Mouse (Mus musculus): ENCODE measurements around the gene Adamtsl1. TPM values are rescaled to one million over a fixed set of nuclear protein-coding genes. Genes with fewer than 3 reads are reported as not detected.

The Adamtsl1 gene
- polyA plus RNA-seq, 1 experiment from 2014 or later, result 3.1 TPM

DNA sequence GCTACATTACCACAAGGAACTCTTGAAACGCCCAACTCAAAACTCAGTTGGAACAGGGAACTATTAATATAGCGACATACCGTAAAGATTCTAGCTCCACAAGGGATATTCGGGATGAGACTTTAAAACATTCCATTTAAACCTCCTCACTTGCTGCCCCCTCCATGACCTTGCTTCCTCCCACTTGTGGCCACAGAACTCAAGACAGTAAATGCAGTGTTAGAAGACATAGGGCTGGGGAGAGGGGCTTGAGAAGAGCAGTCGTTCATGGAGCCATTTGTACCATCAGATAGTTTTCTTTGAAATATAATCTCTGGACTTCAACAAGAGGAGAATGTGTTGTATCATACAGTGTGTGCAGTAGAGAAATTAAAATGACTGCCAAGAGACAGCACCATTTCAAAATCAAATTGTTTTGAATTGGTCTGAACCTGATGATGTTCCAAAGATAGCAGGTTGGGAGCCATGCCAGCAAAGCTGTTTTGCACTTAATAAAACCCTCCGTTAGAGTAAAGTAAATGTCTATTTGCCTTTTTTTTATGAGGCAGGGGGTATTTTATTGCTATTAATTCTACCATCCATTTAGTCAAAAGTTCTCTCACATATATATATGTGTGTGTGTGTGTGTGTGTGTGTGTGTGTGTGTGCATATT, 759.9 kb downstream of the Adamtsl1 start:
- WGBS, result 52% methylated on average over 6 of the region's 6 CpGs
- Histone ChIP-seq H3K4me3 (ENCODE audit: low read depth, low read length) (no peak overlapping the region), H3K27ac (ENCODE audit: low read depth, low read length) (no peak overlapping the region), H3K27me3 (replicated peaks; ENCODE audit: control insufficient read depth, insufficient read depth, low read length) (no peaks in the 10 kb centered on the region), H3K9me3 (ENCODE audit: control insufficient read depth) (no peaks in the 10 kb centered on the region), H3K9ac (ENCODE audit: low read depth, low read length) (no peak overlapping the region), H3K36me3 (ENCODE audit: control insufficient read depth, insufficient read depth) (no peaks in the 10 kb centered on the region), H3K4me1 (replicated peaks; ENCODE audit: control insufficient read depth, insufficient read depth, low read length) (no peaks in the 10 kb centered on the region), H3K4me2 (replicated peaks; ENCODE audit: low read depth) (no peak overlapping the region)
- no peak for TF ChIP-seq CTCF (IDR thresholded peaks at IDR 0.05; ENCODE audit: low read depth)
- no peak for ATAC-seq

DNA sequence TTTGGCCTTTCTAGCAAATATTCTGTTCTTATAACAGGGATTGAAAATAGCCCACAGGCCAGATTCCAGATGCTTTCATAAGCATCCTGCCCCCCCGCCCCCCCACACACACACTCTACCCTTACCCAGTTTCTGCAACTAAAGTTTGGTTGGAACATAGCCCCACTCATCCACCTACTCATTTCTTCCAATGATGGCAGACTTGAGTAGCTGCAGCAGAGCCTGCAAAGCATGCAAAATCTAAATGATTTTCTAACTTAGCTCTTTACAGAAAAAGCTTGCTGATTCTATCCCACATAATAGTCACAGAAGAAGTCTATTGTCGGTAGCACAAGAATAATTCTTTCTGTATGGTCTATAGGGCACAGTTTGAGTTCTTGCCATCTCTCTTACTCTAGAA, 760.7 kb downstream of the Adamtsl1 start:
- no peak overlapping the region for H3K4me3 ChIP-seq (ENCODE audit: low read depth, low read length)
- no peak overlapping the region for H3K27ac ChIP-seq (ENCODE audit: low read depth, low read length)
- WGBS, result 76% methylated on average over 2 of the region's 2 CpGs
- no peaks in the 10 kb centered on the region for H3K4me1 ChIP-seq (replicated peaks; ENCODE audit: control insufficient read depth, insufficient read depth, low read length)
- H3K36me3 ChIP-seq (ENCODE audit: control insufficient read depth, insufficient read depth), result no peaks in the 10 kb centered on the region
- no peaks in the 10 kb centered on the region for H3K9me3 ChIP-seq (ENCODE audit: control insufficient read depth)
- no peak for ATAC-seq
- no peak for TF ChIP-seq CTCF (IDR thresholded peaks at IDR 0.05; ENCODE audit: low read depth)
- no peak overlapping the region for H3K9ac ChIP-seq (ENCODE audit: low read depth, low read length)
- no peaks in the 10 kb centered on the region for H3K27me3 ChIP-seq (replicated peaks; ENCODE audit: control insufficient read depth, insufficient read depth, low read length)
- H3K4me2 ChIP-seq (replicated peaks; ENCODE audit: low read depth), result no peak overlapping the region

GRCm38 (mm10) chr4:86276021-86276813, 762.2 kb downstream of the Adamtsl1 start:
- Histone ChIP-seq H3K27ac (ENCODE audit: low read depth, low read length) (no peak overlapping the region), H3K4me3 (ENCODE audit: low read depth, low read length) (no peak overlapping the region), H3K36me3 (ENCODE audit: control insufficient read depth, insufficient read depth) (no peaks in the 10 kb centered on the region), H3K27me3 (replicated peaks; ENCODE audit: control insufficient read depth, insufficient read depth, low read length) (no peaks in the 10 kb centered on the region), H3K4me1 (replicated peaks; ENCODE audit: control insufficient read depth, insufficient read depth, low read length) (no peaks in the 10 kb centered on the region), H3K9me3 (ENCODE audit: control insufficient read depth) (no peaks in the 10 kb centered on the region), H3K9ac (ENCODE audit: low read depth, low read length) (no peak overlapping the region), H3K4me2 (replicated peaks; ENCODE audit: low read depth) (no peak overlapping the region)
- no peak for ATAC-seq
- TF ChIP-seq CTCF (IDR thresholded peaks at IDR 0.05; ENCODE audit: low read depth), result no peak
- WGBS, result 61% methylated on average over 14 of the region's 14 CpGs

DNA sequence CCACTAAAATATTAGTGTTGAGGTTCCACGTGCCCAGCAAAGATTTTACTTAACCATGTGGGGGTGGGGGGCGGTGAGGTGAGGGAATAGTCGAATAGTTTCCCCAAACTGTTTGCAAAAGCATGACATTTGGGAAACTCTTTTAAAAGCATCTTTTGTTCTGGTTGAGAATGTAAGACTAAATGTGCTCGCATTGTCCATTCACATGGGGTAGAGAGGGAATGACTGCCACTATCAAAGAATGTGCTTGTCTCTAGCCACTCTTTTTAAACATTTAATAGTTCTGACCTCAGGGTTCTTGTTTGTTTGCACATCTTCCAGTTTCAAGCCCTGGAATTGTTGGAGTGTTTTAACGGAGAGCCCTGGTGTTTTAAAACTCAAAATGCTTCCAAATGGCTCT, 764.6 kb downstream of the Adamtsl1 start:
- Histone ChIP-seq H3K9ac (ENCODE audit: low read depth, low read length) (no peak overlapping the region), H3K36me3 (ENCODE audit: control insufficient read depth, insufficient read depth) (no peaks in the 10 kb centered on the region), H3K9me3 (ENCODE audit: control insufficient read depth) (no peaks in the 10 kb centered on the region), H3K4me2 (replicated peaks; ENCODE audit: low read depth) (no peak overlapping the region), H3K4me3 (ENCODE audit: low read depth, low read length) (no peak overlapping the region), H3K4me1 (replicated peaks; ENCODE audit: control insufficient read depth, insufficient read depth, low read length) (no peaks in the 10 kb centered on the region), H3K27me3 (replicated peaks; ENCODE audit: control insufficient read depth, insufficient read depth, low read length) (no peaks in the 10 kb centered on the region), H3K27ac (ENCODE audit: low read depth, low read length) (no peak overlapping the region)
- no peak for ATAC-seq
- no peak for TF ChIP-seq CTCF (IDR thresholded peaks at IDR 0.05; ENCODE audit: low read depth)
- WGBS, result 48% methylated on average over 5 of the region's 5 CpGs

GRCm38 (mm10) chr4:86286572-86286971, 772.6 kb downstream of the Adamtsl1 start:
- Histone ChIP-seq H3K4me1 (replicated peaks; ENCODE audit: control insufficient read depth, insufficient read depth, low read length) (no peaks in the 10 kb centered on the region), H3K4me3 (ENCODE audit: low read depth, low read length) (no peak overlapping the region), H3K9me3 (ENCODE audit: control insufficient read depth) (no peaks in the 10 kb centered on the region), H3K4me2 (replicated peaks; ENCODE audit: low read depth) (no peak overlapping the region), H3K36me3 (ENCODE audit: control insufficient read depth, insufficient read depth) (no peaks in the 10 kb centered on the region), H3K27ac (ENCODE audit: low read depth, low read length) (no peak overlapping the region), H3K27me3 (replicated peaks; ENCODE audit: control insufficient read depth, insufficient read depth, low read length) (no peaks in the 10 kb centered on the region), H3K9ac (ENCODE audit: low read depth, low read length) (no peak overlapping the region)
- TF ChIP-seq CTCF (IDR thresholded peaks at IDR 0.05; ENCODE audit: low read depth), result no peak
- WGBS, result 81% methylated on average over 1 of the region's 1 CpGs
- no peak for ATAC-seq

DNA sequence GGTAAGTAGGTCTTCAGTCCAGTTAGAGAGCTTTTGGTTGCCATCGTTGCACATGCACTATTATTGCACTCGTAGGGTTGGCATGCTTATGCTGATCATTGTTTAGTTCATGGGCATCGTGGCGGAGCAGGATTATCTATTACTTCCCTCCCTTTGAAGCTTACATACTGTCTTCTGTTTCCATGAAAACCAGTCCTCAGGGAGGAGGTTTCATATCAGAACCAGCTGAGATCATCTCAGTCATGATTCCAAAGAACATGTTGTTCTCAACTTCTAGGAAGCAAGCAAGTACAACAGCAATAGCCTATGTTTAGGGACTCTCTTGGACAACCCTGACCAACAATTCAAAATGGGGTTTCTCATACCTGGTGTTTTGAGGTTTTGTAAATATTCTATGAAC, 774.3 kb downstream of the Adamtsl1 start:
- H3K9ac ChIP-seq (ENCODE audit: low read depth, low read length), result no peak overlapping the region
- H3K27ac ChIP-seq (ENCODE audit: low read depth, low read length), result no peak overlapping the region
- no peaks in the 10 kb centered on the region for H3K27me3 ChIP-seq (replicated peaks; ENCODE audit: control insufficient read depth, insufficient read depth, low read length)
- H3K4me3 ChIP-seq (ENCODE audit: low read depth, low read length), result no peak overlapping the region
- H3K9me3 ChIP-seq (ENCODE audit: control insufficient read depth), result no peaks in the 10 kb centered on the region
- 93% methylated on average over 4 of the region's 4 CpGs for WGBS
- H3K36me3 ChIP-seq (ENCODE audit: control insufficient read depth, insufficient read depth), result no peaks in the 10 kb centered on the region
- H3K4me1 ChIP-seq (replicated peaks; ENCODE audit: control insufficient read depth, insufficient read depth, low read length), result no peaks in the 10 kb centered on the region
- no peak for ATAC-seq
- H3K4me2 ChIP-seq (replicated peaks; ENCODE audit: low read depth), result no peak overlapping the region
- no peak for TF ChIP-seq CTCF (IDR thresholded peaks at IDR 0.05; ENCODE audit: low read depth)

All from intestine, postnatal 0 days (tissue).